Mouse (Mus musculus) midbrain, postnatal 0 days (tissue): ENCODE measurements around the gene Myl12a. TPM values are rescaled to one million over a fixed set of nuclear protein-coding genes. Genes with fewer than 3 reads are reported as not detected.

Experiments
- ATAC-seq: fragments of 200-750 bp; cut with Nextera tagmentation; 2 replicates; pipeline ENCODE4 v1.8.0; 2017; ENCODE audit warnings: moderate number of reproducible peaks, mild to moderate bottlenecking, moderate TSS enrichment, moderate library complexity; ENCODE audit not compliant: low FRiP score
- DNase-seq: peaks from one replicate; pipeline ENCODE4 v3.0.0-alpha.2; 2015; ENCODE audit warnings: low spot score
- H3K27ac ChIP-seq: fragments of 300-500 bp; sonication (generic); 2 replicates; pipeline ENCODE4 v1.5.1; 2014; ENCODE audit warnings: low read depth, mild to moderate bottlenecking, low read length, mixed read lengths
- H3K27me3 ChIP-seq: fragments of 300-500 bp; sonication (generic); 2 replicates; pipeline ENCODE4 v1.6.1; 2014; ENCODE audit warnings: low read length, control low read depth, mixed read lengths; ENCODE audit not compliant: insufficient read depth
- H3K36me3 ChIP-seq: fragments of 300-500 bp; sonication (generic); 2 replicates; pipeline ENCODE4 v1.6.1; 2014; ENCODE audit warnings: low read length, control low read depth, mixed read lengths; ENCODE audit not compliant: insufficient read depth
- H3K4me1 ChIP-seq: fragments of 300-500 bp; sonication (generic); 2 replicates; pipeline ENCODE4 v1.6.1; 2014; ENCODE audit warnings: mild to moderate bottlenecking, control low read depth, antibody characterized with exemption, low read length, mixed read lengths; ENCODE audit not compliant: insufficient read depth
- H3K4me2 ChIP-seq: fragments of 300-500 bp; sonication (generic); 2 replicates; pipeline ENCODE4 v1.6.1; 2014; ENCODE audit warnings: low read depth, mild to moderate bottlenecking, low read length, mixed read lengths; ENCODE audit not compliant: poor library complexity, severe bottlenecking
- H3K4me3 ChIP-seq: fragments of 300-500 bp; sonication (generic); 2 replicates; pipeline ENCODE4 v1.5.1; 2014; ENCODE audit warnings: low read depth, mild to moderate bottlenecking, low read length, moderate library complexity
- H3K9ac ChIP-seq: fragments of 300-500 bp; sonication (generic); replicated peaks from 2 replicates; pipeline ENCODE4 v1.6.1; 2014; ENCODE audit warnings: mild to moderate bottlenecking, low read length, moderate library complexity, mixed read lengths; ENCODE audit not compliant: poor library complexity, severe bottlenecking
- H3K9me3 ChIP-seq: fragments of 300-500 bp; sonication (generic); 2 replicates; pipeline ENCODE4 v1.6.1; 2016; ENCODE audit warnings: low read length, control low read depth
- CTCF ChIP-seq: IDR thresholded peaks from 2 replicates; pipeline ENCODE4 v1.5.1; 2016; ENCODE audit warnings: antibody characterized with exemption, mild to moderate bottlenecking
- WGBS: fragments of 180-500 bp; shearing (Covaris S2); extraction: QIAGEN DNeasy Blood & Tissue Kit; methylation state at CpG from one replicate; pipeline ENCODE4 v1.1.7; 2014; 5-methylcytosine and 5-hydroxymethylcytosine counted together
- polyA plus RNA-seq: library from polyadenylated mRNA; unstranded; fragments of >200 nt; fragmentation: Nextera tagmentation; extraction: Ambion mirVana; gene quantifications from 2 replicates; pipeline ENCODE4 v1.2.1, GENCODE M21; 2015
- total RNA-seq: library from RNA; depleted of rRNA; stranded (reverse); fragments of >200 nt; gene quantifications from 2 replicates; pipeline ENCODE4 v1.2.3, GENCODE M21; 2014

The Myl12a gene
- total and polyA plus RNA-seq, 2 experiments from 2014 or later: 40.9 to 65.3 TPM

- no peaks in the 10 kb centered on the region for H3K4me1 ChIP-seq
- 76% methylated on average over 8 of the region's 8 CpGs for WGBS
- ATAC-seq: no peak
- H3K27ac ChIP-seq: no peak overlapping the region
- DNase-seq: no peak
- H3K27me3 ChIP-seq: no peaks in the 10 kb centered on the region
- H3K4me3 ChIP-seq: no peak overlapping the region
- H3K4me2 ChIP-seq: no peak overlapping the region
- H3K9ac ChIP-seq: no peak overlapping the region
- H3K36me3 ChIP-seq: no peaks in the 10 kb centered on the region
- TF ChIP-seq CTCF: no peak
- no peaks in the 10 kb centered on the region for H3K9me3 ChIP-seq
Measured at GRCm38 (mm10) chr17:71025922-71026321, 23.2 kb upstream of the Myl12a start.

- H3K27me3 ChIP-seq: no peaks in the 10 kb centered on the region
- no peak overlapping the region for H3K4me2 ChIP-seq
- H3K4me3 ChIP-seq: no peak overlapping the region
- H3K4me1 ChIP-seq: no peaks in the 10 kb centered on the region
- WGBS: 95% methylated on average over 10 of the region's 10 CpGs
- no peaks in the 10 kb centered on the region for H3K36me3 ChIP-seq
- no peak overlapping the region for H3K9ac ChIP-seq
- DNase-seq (no peak), ATAC-seq (no peak)
- H3K27ac ChIP-seq: no peak overlapping the region
- H3K9me3 ChIP-seq: no peaks in the 10 kb centered on the region
- TF ChIP-seq CTCF: no peak
Measured at GRCm38 (mm10) chr17:71024071-71024470, 21.4 kb upstream of the Myl12a start.

- no peaks in the 10 kb centered on the region for H3K36me3 ChIP-seq
- H3K4me1 ChIP-seq: no peaks in the 10 kb centered on the region
- H3K9me3 ChIP-seq: no peaks in the 10 kb centered on the region
- no peak for ATAC-seq
- H3K9ac ChIP-seq: no peak overlapping the region
- no peak overlapping the region for H3K4me2 ChIP-seq
- no peak for DNase-seq
- no peaks in the 10 kb centered on the region for H3K27me3 ChIP-seq
- H3K4me3 ChIP-seq: no peak overlapping the region
- WGBS: 87% methylated on average over 13 of the region's 13 CpGs
- no peak overlapping the region for H3K27ac ChIP-seq
- no peak for TF ChIP-seq CTCF
Measured at GRCm38 (mm10) chr17:71022841-71023240, 20.2 kb upstream of the Myl12a start.

GRCm38 (mm10) chr17:71019860-71020259 lies 17.2 kb upstream of the Myl12a start:
- Histone ChIP-seq H3K4me1 (no peaks in the 10 kb centered on the region), H3K27me3 (no peaks in the 10 kb centered on the region), H3K4me3 (no peak overlapping the region), H3K9me3 (no peaks in the 10 kb centered on the region), H3K9ac (no peak overlapping the region), H3K4me2 (no peak overlapping the region), H3K27ac (no peak overlapping the region), H3K36me3 (no peaks in the 10 kb centered on the region)
- WGBS: 63% methylated on average over 9 of the region's 9 CpGs
- DNase-seq (no peak), ATAC-seq (no peak)
- no peak for TF ChIP-seq CTCF

GRCm38 (mm10) chr17:71019309-71019655 lies 16.6 kb upstream of the Myl12a start:
- Histone ChIP-seq H3K9ac (no peak overlapping the region), H3K27me3 (no peaks in the 10 kb centered on the region), H3K36me3 (no peaks in the 10 kb centered on the region), H3K4me3 (no peak overlapping the region), H3K4me2 (no peak overlapping the region), H3K9me3 (no peaks in the 10 kb centered on the region), H3K4me1 (no peaks in the 10 kb centered on the region), H3K27ac (no peak overlapping the region)
- no peak for ATAC-seq
- no peak for DNase-seq
- 34% methylated on average over 6 of the region's 6 CpGs for WGBS
- TF ChIP-seq CTCF: no peak

- DNase-seq (no peak), ATAC-seq (no peak)
- no peak overlapping the region for H3K27ac ChIP-seq
- WGBS: 85% methylated on average over 15 of the region's 15 CpGs
- no peaks in the 10 kb centered on the region for H3K4me1 ChIP-seq
- no peak overlapping the region for H3K9ac ChIP-seq
- no peak overlapping the region for H3K4me2 ChIP-seq
- no peaks in the 10 kb centered on the region for H3K9me3 ChIP-seq
- TF ChIP-seq CTCF: no peak
- no peak overlapping the region for H3K4me3 ChIP-seq
- H3K36me3 ChIP-seq: no peaks in the 10 kb centered on the region
- H3K27me3 ChIP-seq: no peaks in the 10 kb centered on the region
Measured at GRCm38 (mm10) chr17:71018616-71019308, 16.1 kb upstream of the Myl12a start.
